Mouse (Mus musculus) thymus, postnatal 25 days (tissue): ENCODE measurements around the gene Mtmr10.

Experiments
- DNase-seq: peaks from one replicate; pipeline ENCODE4 v3.0.0; 2022

Mtmr10 gene

DNA sequence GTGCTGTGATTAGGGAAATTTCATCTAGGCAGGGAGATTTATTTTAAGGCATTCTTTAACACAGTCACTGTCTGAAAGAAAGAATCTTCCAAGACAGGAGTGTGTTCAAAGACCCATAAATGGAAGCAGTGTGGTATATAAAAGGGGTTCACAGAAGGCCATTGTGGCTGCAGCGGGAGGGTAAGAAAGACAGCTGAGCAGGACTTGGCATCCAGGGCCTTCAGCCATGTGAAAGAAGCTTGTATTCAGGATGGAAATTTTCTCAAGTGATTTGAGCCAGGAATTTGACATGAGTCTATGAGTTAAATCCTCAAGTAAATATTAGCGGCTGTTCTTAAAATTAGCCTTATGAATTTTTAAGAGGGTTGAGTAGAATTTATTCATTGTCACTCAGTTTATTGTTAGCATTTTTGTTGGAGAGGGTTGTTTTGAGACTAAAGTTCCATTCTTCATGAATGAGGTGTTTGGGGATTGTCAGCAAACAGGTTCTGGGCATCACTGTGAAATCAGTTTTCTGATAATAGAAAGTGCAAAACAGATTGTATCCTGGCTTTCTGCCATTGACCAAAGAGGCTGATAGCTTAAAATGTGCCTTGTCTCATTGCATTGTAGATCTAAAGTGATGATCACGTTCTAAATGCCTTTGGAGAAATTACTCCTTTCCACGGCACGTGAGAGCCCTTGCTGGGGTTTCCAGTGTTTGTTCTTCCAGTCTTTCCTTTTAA, 9.0 kb downstream of the Mtmr10 start:
- DNase-seq: no peak

DNA sequence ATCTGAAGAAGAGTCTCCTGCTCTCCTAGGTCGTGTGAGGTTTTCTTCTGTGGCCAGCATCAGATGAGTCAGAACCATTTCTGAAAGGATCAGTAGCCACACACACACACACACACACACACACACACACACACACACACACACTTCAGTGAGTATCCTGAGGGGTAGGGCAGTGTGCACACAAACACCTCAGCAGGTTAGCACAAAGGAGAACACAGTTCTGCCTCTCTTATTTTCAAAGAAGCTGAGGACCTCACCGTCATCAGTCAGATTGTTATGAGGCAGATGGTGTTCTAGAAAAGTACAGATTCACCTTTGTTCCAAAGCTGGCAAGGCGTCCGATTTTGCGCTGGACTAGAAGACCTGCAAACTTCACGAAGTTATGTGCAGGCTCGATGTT, 22.8 kb downstream of the Mtmr10 start:
- DNase-seq: no peak

DNA sequence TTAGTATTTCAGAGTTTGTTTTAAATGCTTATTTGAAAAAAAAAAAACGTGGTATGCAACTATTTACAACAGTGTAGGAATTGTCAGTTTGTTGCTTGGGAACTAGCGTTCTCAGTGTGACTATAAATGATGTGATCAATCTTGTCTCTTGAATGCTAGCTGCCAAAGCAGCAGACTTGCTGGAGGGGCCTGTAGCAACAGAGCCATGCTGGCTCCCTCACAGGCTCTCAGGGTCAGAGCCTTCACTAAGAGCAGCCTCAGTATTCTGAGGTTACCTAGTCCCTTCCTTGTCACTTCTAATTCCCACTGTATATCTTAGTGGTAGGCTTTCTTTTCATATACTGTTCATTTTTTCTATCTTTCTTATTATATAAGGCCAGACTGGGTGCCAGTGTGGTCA, 23.3 kb downstream of the Mtmr10 start:
- no peak for DNase-seq

DNA sequence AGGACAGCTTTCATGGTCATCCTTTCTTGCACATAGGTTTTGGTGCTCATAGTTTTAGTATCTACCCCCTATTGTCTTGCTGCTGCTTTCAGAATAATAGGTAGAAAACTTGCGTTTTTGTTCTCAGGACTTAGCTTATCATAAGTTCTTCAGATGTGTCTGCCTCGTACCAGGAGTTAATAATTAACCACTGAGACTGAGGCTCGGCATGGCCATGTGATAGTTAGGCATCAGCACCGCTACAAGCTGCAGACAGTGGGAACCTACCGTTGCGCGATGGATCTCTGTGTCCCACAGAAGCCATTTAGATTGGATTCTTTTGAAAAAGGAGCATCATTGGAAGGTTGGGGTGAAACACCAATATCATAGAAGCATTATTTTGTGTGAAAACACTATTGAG, 25.4 kb downstream of the Mtmr10 start:
- DNase-seq: no peak

DNA sequence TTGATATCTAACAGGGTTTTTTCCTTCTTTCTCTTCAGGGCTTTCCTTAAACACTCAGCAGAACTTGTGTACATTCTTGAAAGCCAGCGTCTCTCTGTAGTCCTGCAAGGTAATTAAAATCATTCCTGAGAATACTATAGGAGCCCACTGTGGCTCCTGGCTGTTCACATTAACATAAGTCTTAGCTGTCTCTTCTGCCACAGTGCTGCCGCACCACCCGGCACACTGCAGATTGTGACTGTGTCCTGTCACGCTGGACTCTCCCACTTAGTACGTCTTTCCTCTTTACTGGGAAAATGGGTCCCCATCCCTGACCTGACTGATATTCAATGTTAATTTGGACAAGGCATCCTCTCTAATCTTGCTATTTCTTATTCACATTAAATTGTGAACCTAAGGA, 33.7 kb downstream of the Mtmr10 start:
- no peak for DNase-seq

DNA sequence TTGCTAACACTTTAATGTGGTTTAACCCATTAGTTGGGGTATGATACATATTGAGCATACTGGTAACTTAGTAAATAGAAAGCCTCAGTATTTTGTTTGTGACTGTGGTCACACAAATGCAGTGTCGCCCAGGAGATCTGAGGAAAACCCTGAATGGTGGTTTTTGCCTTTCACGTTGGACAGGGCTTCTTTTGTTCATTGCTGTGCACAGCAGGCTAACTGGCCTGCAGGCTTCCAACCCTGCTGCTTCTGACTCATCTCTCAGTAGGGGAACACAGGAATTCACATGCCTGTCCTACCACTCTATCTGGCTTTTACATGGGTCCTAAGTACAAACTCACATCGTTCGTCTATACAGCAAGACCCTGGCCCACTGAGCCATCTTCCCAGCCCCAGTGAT, 34.2 kb downstream of the Mtmr10 start:
- DNase-seq: no peak

DNA sequence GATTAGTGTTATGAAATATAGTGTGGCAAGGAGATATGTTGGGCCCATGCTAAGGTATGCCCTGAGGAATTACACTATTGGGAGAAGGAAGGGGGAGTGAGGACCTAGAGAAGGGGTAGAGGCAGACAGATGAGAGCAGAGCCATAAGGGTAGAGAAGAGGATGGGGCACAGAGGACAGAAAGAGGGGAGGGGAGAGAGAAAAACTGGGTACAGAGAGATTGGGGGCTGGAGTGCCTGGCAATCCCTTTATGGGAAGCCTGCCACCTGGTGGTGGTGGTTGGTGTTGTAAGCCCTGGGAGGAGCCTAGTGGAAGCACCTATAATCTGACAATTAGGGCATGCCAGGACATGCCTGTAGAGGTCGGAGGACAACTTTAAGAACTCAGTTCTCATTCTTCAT, 39.4 kb downstream of the Mtmr10 start:
- peak; percentile 90 for DNase-seq

DNA sequence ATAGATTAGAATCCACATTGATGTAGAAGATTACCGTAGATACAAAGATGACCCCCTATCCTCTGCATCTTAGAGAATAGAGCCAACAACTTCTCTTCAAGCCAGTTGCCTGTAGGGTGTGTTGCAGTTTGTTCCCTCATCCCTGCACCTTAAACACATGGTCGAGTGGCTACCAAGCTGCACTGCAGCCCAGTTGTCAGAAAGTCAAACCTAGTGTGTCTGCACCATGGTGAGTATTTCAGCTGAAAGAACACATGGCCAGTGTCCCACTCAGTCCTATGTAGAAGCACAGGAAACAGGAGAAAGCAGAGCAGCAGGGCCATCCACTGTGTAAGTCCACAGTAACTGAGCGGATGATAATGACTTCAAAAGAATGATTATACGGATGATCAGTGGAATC, 40.0 kb downstream of the Mtmr10 start:
- DNase-seq: no peak

DNA sequence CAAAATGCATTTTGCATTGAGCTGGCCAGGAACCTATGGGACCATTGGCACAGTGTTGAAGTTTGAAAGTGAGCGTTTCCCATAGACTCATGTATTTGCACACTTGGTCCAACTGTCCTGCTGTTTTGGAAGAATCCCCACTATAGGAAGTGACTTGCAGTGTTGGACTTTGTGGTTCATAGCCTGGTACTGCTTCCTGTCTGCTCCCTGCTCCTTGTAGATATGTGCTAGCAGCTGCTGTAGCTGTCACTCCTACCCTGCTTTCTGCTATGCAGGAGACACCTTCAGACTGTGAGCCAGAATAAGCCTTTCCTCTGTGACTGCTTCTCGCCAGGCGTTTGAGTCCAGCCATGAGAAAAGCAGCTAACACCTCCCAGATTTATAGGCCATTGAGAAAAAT, 43.9 kb downstream of the Mtmr10 start:
- no peak for DNase-seq

DNA sequence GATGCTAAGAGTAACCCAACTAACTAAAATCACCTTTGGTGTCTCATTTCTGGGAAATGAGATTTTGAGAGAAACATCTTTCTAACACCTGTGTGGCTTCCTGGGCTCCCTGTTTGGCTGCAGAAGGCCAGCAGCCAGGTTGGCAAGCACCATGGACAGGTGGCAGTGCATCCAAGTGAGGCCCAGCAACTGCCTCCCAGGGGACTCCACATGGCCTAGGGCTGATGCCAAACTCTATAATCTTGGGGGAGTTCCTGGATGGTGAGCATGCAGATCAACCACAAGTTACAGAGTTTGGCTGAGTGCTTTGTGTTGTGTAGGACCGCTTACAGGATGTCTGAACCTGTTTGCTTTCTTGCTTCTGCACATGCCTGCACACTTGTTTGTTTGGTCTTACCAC, 45.2 kb downstream of the Mtmr10 start:
- DNase-seq: no peak

DNA sequence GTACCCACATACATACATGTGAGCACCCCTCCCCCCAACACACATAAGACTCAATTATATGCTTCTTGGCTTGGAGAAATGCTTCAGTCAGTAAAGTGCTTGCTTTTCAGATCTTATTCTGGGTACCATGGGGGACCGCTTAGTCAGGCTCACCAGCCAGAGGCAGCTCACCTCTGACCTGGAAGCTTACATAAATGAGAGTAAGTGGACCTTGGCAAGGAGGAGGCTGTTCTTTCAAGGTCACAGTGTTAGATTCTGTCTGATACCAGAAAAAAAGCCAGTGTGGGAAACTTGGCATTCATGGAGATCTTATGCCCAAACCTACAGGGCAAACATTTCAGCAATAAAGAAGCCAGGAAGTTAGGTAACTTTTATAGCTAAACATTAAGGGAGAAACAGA, 60.4 kb downstream of the Mtmr10 start:
- no peak for DNase-seq

DNA sequence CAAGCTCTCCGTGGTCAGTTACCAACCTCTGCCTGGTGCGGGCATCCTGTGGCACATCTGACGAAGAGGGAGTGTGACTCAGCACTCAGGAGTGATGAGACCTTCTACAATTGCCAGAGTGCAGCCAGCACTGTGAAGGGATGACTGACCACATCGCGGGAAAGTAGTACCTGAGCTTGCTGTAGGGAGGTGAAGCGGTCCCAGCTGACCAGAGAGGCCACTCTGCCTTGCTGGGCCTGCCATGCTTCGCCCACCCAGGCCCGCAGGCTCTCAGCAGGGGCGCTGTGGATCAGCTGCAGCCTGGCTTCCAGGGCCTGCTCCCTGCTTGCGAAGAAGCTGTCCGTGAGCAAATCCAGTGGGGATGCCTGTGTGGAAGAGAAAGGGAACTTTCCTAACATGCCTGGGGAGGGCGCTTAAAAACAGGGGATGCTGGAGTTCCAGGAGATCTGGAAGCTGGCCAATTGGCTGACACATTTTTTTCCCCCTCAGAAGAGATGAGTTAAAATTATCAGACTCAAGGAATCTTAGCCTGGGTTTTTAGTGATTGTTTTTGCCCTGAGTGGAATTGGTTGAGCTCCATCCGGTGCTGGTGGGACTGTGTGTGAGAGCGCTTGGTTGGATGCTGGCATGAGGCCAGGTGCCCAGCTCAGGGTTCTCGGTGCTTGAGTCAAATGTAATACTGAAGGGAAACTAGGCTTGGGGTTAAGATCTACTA, 61.9 kb downstream of the Mtmr10 start:
- DNase-seq: no peak

DNA sequence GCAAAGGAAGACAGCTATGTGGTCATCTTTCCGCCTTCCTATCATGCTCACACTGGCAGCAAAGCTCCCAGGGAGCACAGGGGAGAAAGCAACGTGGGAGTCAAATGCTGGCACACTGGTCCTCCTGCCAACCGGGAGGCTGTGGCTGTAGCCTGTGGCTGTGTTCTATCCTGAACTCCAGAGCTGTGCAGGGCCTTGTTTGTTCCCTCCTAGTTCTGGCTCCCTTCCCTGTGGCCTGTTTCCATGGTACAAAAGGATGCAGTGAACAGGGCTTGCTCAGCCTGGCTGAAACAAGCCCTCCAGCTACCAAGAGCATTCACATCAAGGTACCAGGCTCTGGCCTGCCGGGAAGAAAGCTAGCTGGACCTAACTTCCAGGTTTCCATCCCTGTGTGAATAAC, 63.6 kb downstream of the Mtmr10 start:
- no peak for DNase-seq

DNA sequence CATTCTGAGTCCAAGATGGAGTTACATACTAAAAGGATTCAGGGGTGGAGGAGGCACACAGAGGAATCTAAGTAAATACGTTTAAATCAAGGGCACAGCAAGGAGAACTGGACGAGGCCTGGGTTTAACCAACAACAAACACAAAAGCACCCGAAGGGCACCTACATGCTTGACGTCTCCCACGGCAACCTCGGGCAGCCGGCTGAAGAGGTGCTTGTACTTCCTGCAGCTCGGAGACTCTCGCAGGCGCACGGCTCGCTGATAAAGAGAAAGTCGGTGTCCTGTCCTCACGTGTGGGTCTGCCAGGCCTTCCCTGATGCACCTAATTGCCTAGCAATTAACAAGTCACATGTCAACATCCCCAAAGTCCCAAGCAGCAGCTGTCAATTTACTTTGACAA, 66.8 kb downstream of the Mtmr10 start:
- no peak for DNase-seq

DNA sequence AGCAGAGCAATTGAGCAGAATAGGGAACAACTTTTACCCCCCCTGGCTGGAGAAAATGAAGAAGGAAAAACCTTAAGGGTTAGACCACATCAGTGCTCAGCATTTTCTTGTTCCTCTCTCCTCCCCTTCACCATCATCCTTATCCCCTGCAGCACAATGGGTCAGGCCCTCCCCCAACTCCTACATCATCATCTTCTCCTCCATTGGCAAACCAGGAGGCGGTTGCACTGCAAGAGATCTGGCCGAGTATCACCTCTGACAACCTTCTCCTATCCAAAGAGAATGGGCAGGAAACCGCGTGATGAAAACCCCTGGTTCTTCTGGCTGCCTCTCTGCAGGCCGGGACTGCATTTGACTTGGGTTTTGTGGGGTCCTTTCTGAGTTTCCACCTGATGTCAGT, 69.2 kb downstream of the Mtmr10 start:
- DNase-seq: no peak

DNA sequence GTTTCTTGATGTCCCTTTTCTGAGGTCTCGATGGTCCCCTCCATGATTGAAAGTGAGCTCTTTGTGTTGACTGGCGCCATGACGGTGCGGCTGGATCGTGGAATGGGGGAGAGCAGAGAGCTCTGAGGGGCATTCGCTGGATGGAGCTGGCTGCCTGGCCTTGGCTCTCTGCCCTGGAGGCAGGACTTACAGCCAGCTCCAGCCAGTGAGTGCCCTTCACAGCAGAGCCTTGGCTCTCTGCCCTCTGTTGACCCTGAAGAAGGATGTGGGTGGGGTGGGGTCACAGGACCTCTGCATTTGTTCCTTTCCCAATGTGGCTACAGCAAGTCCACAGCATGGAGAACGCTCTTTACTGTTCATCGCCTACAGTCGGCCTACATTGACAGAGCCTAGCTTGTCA, 70.0 kb downstream of the Mtmr10 start:
- DNase-seq: no peak

DNA sequence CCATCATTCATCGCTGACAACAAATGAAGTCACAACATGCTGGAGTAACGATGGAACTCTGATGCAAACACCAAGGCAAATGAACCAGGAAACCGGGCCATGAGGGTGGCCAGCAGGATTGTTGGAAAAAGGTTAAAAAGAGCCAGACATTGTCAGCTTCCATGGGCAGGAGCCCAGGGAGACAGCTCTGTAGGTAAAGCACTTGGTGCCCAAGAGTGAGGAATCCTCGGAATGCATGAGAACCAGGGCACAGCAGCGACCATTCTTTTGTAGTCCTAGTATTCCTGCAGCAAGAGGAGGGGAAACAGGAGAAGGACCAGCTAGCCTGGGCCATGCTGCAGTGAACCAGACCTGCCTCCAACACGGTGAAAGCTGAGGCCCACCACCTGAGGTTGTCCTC, 71.2 kb downstream of the Mtmr10 start:
- no peak for DNase-seq

DNA sequence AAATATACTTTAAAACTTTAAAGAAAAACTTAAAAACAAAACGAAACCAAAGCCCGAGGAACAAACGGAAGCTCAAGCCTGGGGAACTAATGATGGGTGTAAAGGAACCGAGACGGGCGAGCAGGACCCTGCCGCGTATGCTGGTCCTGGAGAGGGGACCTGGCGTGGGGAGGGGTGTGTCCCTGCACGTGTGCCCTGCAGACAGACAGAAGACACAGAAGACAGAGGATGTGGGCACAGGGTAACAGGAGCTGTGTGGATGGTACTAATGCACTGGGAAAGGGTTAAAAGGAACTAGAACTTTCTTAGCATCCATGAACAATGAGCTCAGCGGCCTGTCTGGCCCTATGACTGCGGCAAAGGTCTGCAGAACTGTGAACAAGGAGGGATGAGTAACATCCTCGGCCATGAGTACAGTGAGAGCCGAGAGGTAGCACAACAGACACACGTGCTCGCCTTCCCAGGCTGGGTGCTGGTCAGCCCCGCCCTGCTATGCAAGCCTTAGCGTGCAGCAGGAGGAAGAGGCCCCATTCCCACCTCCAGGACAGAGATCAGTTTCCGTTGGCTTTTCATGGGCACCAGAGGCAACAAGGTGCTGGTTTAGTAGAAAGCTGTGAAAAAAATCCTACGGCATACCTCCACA, 72.6 kb downstream of the Mtmr10 start:
- no peak for DNase-seq

DNA sequence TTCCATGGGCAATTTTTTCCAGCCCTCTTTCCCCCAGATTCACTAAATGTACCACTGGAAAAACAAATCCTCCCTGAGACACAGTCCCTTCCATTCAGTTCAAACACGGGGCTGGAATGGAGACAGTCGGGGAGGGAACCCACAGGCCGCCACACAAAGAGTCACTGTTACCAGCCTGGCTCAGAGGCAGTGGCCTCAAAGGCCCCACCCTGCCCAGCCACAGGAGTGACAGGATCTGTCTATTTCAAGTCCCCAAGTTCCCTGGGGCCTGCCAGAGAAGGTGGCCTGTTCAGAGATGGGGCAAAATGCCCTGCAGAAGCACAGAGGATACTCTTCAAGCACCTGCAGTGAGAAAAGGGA, 73.1 kb downstream of the Mtmr10 start:
- DNase-seq: no peak

DNA sequence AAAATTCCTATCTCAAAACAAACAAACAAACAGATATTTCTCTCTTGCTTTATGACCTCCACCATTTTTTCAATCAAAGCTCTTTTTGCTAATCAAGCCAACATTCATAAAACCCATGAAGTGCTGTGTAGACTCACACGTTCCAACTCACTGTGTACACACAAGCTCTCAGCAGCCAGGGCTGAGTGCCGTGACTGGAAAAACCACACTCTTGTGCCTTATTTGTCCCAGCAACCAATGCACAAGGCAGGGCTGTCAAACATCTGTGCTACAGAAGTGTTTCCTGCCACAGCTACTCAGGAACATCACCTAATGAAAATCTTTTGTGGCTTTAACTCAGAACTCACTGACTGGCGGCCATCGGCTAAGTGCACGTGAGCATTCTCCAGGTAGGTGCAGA, 78.4 kb downstream of the Mtmr10 start:
- no peak for DNase-seq

DNA sequence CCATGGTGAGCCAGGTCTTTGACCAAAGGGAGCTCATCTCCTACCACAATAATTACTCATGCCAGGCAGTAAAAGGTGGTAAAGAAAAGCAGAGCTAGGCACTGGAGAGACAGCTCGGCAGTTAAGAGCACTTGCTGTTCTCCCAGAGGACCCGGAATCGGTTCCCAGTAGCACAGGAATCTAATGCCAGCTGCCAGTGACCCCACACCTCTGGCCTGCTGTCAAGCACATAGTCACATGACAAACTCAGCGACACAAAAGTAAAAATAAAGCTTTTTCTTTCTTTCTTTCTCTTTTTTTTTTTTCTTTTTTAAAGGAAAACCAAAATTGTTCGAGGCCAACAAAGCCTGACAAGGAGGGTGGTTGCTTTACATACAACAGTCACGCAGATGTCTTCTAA, 82.4 kb downstream of the Mtmr10 start:
- DNase-seq: no peak

DNA sequence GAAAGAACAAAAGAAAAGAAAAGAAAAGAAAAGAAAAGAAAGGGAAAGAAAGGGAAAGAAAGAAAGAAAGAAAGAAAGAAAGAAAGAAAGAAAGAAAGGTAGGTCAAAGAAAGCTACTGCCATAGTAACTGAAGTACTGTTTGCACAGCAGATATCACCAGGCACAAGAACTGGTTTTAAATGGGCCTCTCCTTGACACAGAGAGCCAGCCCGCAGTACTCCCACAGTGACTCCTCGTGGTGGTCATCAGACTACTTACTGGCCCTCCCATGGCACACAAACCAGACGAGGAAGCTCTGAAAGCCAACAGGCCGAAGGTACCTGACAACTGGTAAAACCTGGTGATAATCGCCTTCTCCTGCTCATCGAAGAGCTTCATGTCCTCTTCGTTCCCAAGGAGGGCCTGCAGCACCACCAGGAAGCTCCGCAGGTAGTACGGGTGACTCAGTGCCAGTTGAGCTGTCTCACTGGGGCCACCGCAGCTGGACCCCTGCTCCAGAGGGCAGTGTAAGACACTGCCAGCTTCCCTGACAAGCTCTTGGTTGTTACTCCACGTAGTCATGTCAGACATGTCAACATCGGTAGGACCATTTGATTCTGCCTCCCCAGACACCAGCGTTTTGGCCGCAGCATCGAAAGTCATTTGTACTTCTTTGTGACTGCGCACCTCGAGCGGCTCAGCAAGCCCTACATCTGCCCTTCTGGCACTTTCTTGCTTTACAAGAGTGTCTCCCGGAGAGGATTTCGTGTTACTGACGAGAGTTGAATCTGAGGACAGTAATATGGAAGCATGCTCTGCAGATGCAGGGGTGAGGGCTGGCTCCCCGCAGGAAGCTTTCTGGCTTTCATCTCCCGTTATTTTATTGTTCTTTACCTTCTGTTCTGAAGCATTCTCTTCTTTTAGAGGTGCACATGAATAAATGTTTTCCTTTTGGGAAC, 84.8 kb downstream of the Mtmr10 start:
- DNase-seq: no peak

DNA sequence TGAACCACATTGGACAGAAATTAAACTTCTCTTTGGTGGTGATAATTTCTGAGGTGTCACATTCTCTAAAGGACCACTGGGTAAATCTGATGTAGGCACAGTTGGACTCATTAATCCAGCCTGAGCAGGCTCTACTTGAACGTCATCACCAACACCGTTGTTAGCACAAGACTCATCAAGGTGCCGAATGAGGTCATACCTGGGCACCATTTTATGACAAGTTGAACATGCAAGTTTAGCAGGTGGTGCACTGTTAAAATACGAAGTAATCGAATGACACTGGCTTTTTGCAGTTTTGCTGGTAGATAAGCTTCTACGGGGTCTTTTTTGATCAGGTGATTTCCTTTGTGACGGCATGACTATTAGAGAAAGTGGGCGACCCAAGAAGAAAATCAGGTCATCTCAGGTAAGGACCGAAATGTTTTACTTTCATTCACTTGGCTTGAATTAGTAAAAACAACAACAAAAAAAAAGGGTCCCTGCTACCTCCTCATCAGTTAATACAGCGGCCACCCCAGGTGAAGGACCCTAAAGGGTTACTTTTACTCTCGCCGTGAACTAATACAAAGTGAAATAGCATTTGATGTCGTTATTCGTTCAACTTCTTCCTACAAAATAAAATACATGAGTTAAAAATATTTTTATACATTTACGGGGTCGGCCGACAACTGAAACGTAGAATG, 85.8 kb downstream of the Mtmr10 start:
- DNase-seq: no peak
